Mouse (Mus musculus) ES-E14 (cell line): ENCODE results near the gene Elf5. TPM values are rescaled to one million over a fixed set of nuclear protein-coding genes. Genes with fewer than 3 reads are reported as not detected.

Source experiments
- DNase-seq: peaks from one replicate; pipeline ENCODE4 v3.0.0-alpha.2; 2013; ENCODE audit warnings: low read depth, low spot score
- H3K27ac ChIP-seq: 2 replicates; pipeline ENCODE4 v1.5.1; 2012; ENCODE audit warnings: low read depth, mild to moderate bottlenecking, low read length, moderate library complexity, mixed read lengths; ENCODE audit not compliant: poor library complexity, insufficient read depth, severe bottlenecking
- H3K36me3 ChIP-seq: 2 replicates; pipeline ENCODE4 v1.6.1; 2012; ENCODE audit warnings: mild to moderate bottlenecking, low read length, moderate library complexity, mixed read lengths; ENCODE audit not compliant: control insufficient read depth, poor library complexity, insufficient read depth, severe bottlenecking
- H3K4me1 ChIP-seq, 2 experiments: fragments of 150-350 bp in 1 of 2; sonication (generic) in 1 of 2; 2 replicates each; pipeline ENCODE4 v1.6.1; 2012; ENCODE audit warnings: low read length in 2 of 2, mild to moderate bottlenecking in 1 of 2, mixed read lengths in 1 of 2; ENCODE audit not compliant: control insufficient read depth in 2 of 2, insufficient read depth in 2 of 2, poor library complexity in 1 of 2
- H3K4me3 ChIP-seq, 2 experiments: fragments of 150-350 bp in 1 of 2; sonication (generic) in 1 of 2; 2 replicates each; pipeline ENCODE4 v1.5.1; 2012; ENCODE audit warnings: low read length in 2 of 2, low read depth in 1 of 2, mild to moderate bottlenecking in 1 of 2, mixed read lengths in 1 of 2; ENCODE audit not compliant: insufficient read depth in 1 of 2, poor library complexity in 1 of 2, severe bottlenecking in 1 of 2
- H3K9ac ChIP-seq: 2 replicates; pipeline ENCODE4 v1.6.1; 2012; ENCODE audit warnings: low read depth, mild to moderate bottlenecking, low read length, mixed read lengths; ENCODE audit not compliant: poor library complexity, insufficient read depth, severe bottlenecking
- H3K9me3 ChIP-seq: fragments of 150-350 bp; sonication (generic); 2 replicates; pipeline ENCODE4 v1.6.1; 2012; ENCODE audit warnings: low read depth, mild to moderate bottlenecking, low read length; ENCODE audit not compliant: control insufficient read depth, insufficient read depth
- CHD2 ChIP-seq: IDR thresholded peaks from 2 replicates; pipeline ENCODE4 v1.6.1; 2014; ENCODE audit warnings: mild to moderate bottlenecking, low read depth, low read length, inconsistent platforms
- HCFC1 ChIP-seq: IDR thresholded peaks from 2 replicates; pipeline ENCODE4 v1.6.1; 2012; ENCODE audit warnings: low read length, inconsistent platforms, borderline replicate concordance; ENCODE audit not compliant: insufficient read depth
- MAFK ChIP-seq: IDR thresholded peaks from 2 replicates; pipeline ENCODE4 v1.6.1; 2014; ENCODE audit warnings: mild to moderate bottlenecking, low read depth, low read length, inconsistent platforms; ENCODE audit not compliant: insufficient read depth
- ZC3H11A ChIP-seq: IDR thresholded peaks from 2 replicates; pipeline ENCODE4 v1.6.1; 2012; ENCODE audit warnings: low read depth, mild to moderate bottlenecking, inconsistent platforms, low read length, borderline replicate concordance
- ZNF384 ChIP-seq: IDR thresholded peaks from 2 replicates; pipeline ENCODE4 v1.6.1; 2012; ENCODE audit warnings: low read depth, low read length, inconsistent platforms
- in situ Hi-C, 2 experiments: fragments of 600-800 bp; cut with MboI; formaldehyde crosslinking; loops; one replicate each; pipeline ENCODE4 v1.15.1; 2025; ENCODE audit warnings: low sequenced_read_pairs in 2 of 2, inconsistent platforms in 1 of 2; ENCODE audit not compliant: unreplicated experiment in 2 of 2
- total RNA-seq: library from RNA; depleted of rRNA; stranded (reverse); fragments of 300-350 nt; gene quantifications from 2 replicates; pipeline ENCODE4 v1.2.3, GENCODE M21; 2012

The Elf5 gene
- total RNA-seq, 1 experiment = 0.45 TPM

- H3K36me3 ChIP-seq = no peaks in the 10 kb centered on the region
- no peak overlapping the region for H3K9ac ChIP-seq
- H3K4me3 ChIP-seq = no peak overlapping the region
- H3K4me1 ChIP-seq = 0 out of 4 replicates have a peak, but pooled peaks cover 0 to 2% of the 10 kb centered on the region in 2 experiments
- no peaks in the 10 kb centered on the region for H3K9me3 ChIP-seq
- in situ Hi-C loops = no loop called here
- no peak overlapping the region for H3K27ac ChIP-seq
- TF ChIP-seq HCFC1 = no peak
- no peak for TF ChIP-seq CHD2
- no peak for DNase-seq
These were observed 23.2 kb upstream of the Elf5 start for GRCm38 (mm10) chr2:103388311-103388710.

DNA sequence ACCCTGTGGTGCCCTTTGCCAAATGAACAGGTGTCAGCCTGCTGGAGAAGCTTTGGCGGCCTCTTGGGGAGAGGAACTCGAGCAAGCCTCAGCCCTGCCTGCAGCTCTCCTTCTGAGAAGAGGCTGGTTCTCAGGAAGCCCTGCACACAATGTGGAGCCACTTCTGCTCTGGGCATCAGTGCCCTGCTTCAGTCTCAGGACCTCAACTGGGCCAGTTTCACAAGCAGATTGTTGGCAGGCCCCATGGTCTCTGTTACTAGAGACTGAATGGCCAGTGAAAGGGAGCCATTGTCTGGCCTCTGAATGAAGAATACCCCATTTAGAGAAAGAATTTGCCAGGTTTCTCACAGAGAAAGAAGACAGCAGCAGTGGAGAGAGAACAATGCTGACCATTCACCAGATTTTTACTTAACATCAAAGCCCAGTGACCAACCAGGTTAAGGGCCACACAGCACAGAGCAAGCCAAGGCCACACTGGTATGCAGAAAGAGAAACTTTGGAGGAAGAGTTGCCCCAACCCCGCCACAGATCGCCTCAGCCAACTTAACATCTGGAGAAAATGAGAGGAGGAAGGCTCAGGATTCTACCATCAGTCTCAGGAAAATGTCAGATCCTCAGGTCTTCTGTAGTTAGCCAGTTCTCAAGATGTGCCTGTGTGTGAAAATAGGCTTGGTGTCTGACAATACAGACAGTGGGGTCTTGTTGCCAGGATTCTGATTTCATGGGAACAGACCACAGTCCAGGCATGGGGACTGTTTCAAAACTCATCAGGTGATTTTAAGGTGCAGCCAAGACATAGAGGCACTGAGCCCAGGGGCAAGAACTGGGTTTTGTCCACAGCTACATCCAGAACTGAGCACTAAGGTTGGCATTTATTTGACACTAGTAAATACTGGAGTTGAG lies 21.2 kb upstream of the Elf5 start:
- DNase-seq = no peak
- no peak overlapping the region for H3K4me3 ChIP-seq
- TF ChIP-seq HCFC1 (no peak), MAFK (no peak), ZNF384 (no peak), ZC3H11A (no peak), CHD2 (no peak)
- no peaks in the 10 kb centered on the region for H3K36me3 ChIP-seq
- no peak overlapping the region for H3K27ac ChIP-seq
- H3K9me3 ChIP-seq = no peaks in the 10 kb centered on the region
- no peak overlapping the region for H3K9ac ChIP-seq
- in situ Hi-C loops = no loop called here
- 0 out of 4 replicates have a peak, but pooled peaks cover 0 to 2% of the 10 kb centered on the region in 2 experiments for H3K4me1 ChIP-seq

GRCm38 (mm10) chr2:103391626-103392025 lies 19.9 kb upstream of the Elf5 start:
- Histone ChIP-seq H3K27ac (no peak overlapping the region), H3K9ac (no peak overlapping the region), H3K4me1 (0 out of 4 replicates have a peak, but pooled peaks cover 0 to 2% of the 10 kb centered on the region in 2 experiments), H3K9me3 (no peaks in the 10 kb centered on the region), H3K4me3 (no peak overlapping the region), H3K36me3 (no peaks in the 10 kb centered on the region)
- in situ Hi-C loops = no loop called here
- DNase-seq = no peak
- TF ChIP-seq ZC3H11A (no peak), CHD2 (no peak), MAFK (no peak), ZNF384 (no peak), HCFC1 (no peak)

DNA sequence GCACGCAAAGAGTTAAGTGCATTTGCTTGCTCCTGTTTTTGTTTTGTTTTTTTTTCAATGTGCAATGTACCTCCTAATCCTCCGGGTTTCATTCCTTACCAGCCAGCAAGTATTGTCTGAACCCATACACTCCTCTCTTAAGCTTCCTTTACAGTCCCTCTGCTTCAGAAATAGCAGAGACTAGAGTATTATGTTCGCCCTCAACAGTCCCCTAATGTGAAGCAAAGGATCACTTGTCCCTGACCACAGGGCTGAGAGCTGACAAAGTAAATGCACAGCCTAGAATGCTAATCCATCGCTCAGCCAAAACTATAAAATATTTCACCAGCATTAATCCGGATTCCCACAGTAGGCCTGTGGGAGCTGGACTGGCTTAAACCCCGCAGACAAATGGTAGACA lies 13.4 kb upstream of the Elf5 start:
- in situ Hi-C loops = no loop called here
- TF ChIP-seq CHD2 (no peak), ZNF384 (no peak), HCFC1 (no peak), MAFK (no peak), ZC3H11A (no peak)
- H3K4me1 ChIP-seq = no peaks in the 10 kb centered on the region
- H3K9ac ChIP-seq = no peak overlapping the region
- no peak overlapping the region for H3K27ac ChIP-seq
- H3K4me3 ChIP-seq = no peak overlapping the region
- no peak for DNase-seq
- H3K36me3 ChIP-seq = no peaks in the 10 kb centered on the region
- H3K9me3 ChIP-seq = no peaks in the 10 kb centered on the region
